Mouse (Mus musculus) small intestine, adult 2 months (tissue): ENCODE results near the gene Olfr30.

Experiments used
- CTCF ChIP-seq: fragments of 200-500 bp; IDR thresholded peaks from 2 replicates; pipeline ENCODE4 v1.5.1; 2012; ENCODE audit warnings: low read depth, mild to moderate bottlenecking, control low read depth, inconsistent platforms, low read length, moderate library complexity, mixed read lengths; ENCODE audit not compliant: insufficient replicate concordance, insufficient read length; ENCODE audit errors: extremely low read depth
- POLR2A ChIP-seq: fragments of 200-500 bp; IDR thresholded peaks from 2 replicates; pipeline ENCODE4 v1.6.1; 2012; ENCODE audit warnings: low read depth, mild to moderate bottlenecking, control low read depth, inconsistent platforms, low read length, moderate library complexity

- no peak for TF ChIP-seq POLR2A
- no peak for TF ChIP-seq CTCF
Observed at GRCm38 (mm10) chr11:58492455-58492854, 30.4 kb upstream of the Olfr30 start, which contains the start of gene Olfr332.
